Mouse (Mus musculus) adrenal gland, adult (tissue): ENCODE data around the gene Luc7l3.

Experiments used
- DNase-seq, 2 experiments: peaks; one replicate each; pipeline ENCODE4 v3.0.0; 2022 to 2023; ENCODE audit warnings: low spot score in 1 of 2; ENCODE audit not compliant: inconsistent age in 2 of 2

Gene Luc7l3

DNA sequence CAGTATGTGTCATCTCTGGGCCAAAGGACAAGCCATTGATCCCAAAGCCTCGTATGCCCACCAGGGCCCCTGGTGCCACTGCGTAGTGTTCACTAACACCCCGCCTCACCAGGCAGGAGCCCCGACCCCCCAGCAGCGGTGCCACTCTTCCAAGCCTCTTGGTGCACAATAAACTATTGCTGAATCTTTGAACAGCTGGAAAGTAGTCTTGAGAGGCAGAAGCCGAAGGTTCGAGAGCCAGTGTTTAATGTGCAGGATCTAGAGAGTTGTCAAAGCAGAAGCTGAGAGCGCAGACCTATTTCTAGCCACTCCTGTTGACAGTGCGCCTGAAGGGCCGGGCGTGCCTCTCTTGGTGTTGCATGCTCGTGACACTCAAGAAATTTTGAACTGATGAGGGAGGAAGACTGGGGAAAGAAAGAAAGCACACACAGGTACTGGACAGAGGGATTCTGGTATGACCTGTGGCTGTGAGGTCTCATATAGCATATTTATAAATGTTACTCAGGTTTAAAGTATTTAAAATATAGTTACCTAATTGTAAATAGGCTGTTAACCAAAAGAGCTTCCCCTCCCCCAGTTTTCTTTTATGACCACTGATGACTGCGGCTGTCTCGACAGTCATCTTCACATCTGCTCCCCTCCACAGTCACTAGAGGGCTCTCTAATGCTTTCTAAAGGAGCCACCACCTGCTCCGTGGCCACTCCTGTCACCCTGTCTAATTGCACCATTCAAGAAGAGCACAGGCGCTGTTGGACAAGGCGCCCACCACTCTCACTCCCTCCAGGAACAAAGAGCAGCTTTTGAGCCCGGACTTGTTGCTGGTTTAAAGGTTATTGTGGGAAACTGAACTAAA is 18.2 kb upstream of the Luc7l3 start:
- peak; percentile 57 to 85 for DNase-seq

DNA sequence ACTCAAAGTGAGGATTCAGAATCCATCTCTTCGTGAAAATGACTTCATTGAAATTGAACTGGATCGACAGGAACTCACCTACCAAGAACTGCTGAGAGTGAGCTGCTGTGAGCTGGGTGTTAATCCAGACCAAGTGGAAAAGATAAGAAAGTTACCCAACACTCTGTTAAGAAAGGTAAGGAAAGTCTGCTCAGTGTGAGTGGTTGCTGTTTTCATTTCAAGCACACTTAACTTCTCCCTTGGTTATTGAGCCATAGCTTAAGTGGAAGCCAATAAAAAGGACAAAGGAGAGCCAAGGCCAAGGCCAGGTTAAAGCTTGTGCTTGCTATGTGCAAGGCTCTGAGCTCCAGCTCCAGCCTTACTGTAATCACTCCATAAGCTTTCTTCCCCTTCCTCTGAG is 16.6 kb upstream of the Luc7l3 start:
- DNase-seq, result peak in 1 of 2 experiments; percentile 75

DNA sequence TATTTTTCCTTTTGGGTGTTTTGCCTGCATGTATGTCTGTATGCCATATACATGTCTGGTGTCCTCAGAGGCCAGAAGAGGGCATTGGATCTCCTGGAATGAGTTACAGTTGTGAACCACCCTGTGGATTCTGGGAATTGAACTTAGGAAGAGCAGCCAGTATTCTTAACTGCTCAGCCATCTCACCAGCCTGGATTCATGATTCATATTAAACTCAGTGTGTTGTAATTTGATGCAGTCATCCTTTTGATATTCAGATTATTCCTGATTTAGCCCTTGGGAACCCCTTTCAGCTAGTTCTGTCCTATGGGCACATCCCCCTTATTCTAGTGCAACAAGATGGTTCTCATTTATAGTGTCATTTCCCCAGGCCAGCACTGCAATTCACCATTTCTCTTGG is 14.8 kb upstream of the Luc7l3 start:
- no peak for DNase-seq

DNA sequence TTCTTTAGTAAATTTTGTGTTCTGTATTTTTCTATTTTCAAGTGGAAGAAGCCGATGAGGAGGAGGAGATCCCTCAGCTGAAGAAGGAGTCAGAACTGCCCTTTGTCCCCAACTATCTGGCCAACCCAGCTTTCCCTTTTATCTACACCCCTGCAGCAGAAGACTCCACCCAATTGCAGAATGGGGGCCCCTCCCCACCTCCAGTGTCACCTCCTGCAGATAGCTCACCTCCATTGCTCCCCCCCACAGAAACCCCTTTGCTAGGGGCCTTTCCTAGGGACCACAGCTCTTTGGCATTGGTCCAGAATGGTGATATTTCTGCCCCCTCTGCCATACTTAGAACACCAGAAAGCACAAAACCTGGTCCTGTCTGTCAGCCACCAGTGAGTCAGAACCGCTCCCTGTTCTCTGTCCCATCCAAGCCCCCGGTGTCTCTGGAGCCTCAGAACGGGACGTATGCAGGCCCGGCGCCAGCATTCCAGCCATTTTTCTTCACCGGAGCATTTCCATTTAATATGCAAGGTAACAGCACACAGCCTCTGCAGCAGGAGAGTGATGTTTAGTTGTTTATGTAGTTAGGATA is 12.7 kb upstream of the Luc7l3 start:
- no peak for DNase-seq

GRCm38 (mm10) chr11:94332726-94333125 is 10.9 kb upstream of the Luc7l3 start:
- DNase-seq, result no peak

- DNase-seq, result peak in 1 of 2 experiments; percentile 43
These were observed 8.4 kb upstream of the Luc7l3 start for GRCm38 (mm10) chr11:94330211-94330610.

DNA sequence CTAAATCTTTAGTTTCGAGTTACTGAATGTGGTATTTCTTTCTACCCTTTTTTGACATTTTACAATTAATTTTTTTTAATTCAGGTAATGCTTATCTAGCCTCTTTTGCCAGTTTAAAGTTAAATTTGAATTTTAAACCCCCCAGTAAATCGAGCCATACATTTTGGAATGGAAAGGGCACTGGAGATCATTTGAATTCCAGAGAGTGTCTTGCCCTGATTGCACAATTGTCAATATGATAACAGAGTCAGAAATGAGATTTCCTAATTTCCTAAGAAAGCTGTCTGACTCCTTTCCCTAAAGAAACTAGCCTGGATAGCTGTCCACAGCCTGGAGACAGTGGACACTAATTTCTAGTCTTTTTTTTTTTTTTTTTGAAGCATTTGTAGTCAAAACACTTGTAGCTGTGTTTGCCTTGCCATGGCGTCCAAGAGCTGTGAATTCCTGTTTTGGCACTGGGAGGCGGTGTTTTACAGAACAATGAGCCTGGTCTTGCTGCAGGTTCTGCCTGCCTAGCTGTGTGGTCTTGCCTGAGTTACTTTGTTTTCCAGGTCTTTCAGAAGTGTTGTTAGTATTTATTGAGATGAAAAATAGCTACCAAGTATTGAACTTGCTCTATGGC is 7.6 kb upstream of the Luc7l3 start:
- peak in 1 of 2 experiments; percentile 78 for DNase-seq

DNA sequence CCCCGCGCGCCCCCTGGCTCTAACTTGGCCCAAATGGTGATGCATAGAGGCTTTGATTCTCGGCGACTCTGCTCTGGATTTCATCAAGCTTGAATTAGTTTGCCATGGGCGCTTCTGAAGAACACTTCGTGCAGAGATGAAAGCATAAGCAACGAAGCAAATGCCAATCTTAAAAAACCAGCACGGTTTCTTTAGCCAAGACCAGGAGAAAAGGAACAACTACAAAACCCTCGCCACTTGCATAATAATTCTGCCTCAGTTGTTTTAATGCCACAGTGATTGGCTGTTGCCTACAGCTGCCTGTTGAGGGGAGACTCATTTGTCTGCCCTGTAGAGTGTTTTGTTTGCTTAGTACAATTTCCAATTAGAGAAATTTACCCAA is 6.8 kb upstream of the Luc7l3 start:
- no peak for DNase-seq

GRCm38 (mm10) chr11:94327693-94328643 is 6.2 kb upstream of the Luc7l3 start, which contains the start of gene Ankrd40:
Ankrd40 (plus strand) TSS chr11:94328001.
- peak; percentile 97 to 99 for DNase-seq

DNA sequence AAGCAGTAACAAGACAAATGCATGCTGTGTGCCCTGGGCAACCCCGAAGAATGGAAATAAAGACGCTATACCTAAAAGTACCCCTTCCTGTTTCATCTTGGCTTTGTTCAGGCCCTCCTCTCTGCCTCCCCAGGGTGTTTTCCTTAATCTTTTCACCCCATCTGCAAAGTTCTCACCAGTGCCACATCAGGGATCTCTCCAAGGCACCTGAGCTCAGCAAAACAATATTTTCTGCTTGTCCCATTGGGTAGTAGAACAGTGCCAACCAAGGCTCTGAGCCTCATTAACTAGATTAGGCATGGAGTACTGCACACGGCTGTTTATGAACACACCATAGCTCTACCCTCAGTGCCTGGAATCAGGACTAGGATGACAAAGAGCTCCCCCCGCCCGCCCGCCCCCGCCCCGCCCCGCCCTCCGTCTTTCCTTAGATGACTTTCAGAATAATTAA is 5.2 kb upstream of the Luc7l3 start:
- DNase-seq, result peak in 1 of 2 experiments; percentile 75

- peak in 1 of 2 experiments; percentile 56 for DNase-seq
These were observed 2.8 kb upstream of the Luc7l3 start for GRCm38 (mm10) chr11:94324618-94325017.

DNA sequence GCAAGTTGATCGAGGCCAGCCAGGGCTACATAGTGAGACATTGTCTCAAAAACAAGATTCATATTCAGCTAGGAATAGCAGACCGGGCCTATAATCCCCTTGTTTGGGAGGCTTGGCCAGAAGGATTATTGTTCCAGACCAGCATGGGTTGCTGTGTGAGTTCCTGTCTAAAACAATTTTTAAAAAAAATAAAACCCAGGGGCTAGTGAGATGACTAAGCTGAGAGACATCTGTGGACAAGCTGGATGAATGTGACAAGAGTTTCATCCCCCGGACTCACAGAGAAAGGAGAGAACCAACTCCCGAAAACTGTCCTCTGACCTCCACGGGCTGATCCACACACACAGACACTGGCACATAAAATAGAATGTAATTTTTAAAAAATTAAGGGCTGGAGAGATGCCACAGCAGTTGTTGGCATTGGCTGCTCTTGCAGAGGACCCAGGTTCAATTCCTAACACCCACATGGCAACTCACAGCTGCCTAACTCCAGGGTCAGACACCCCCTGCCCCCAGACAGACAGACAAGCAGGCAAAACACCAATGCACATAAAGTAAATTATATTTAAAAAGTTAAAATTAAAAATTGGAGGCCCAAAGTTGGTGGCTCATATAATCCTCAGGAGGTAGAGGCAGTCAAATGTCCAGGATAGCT is 1.6 kb upstream of the Luc7l3 start:
- no peak for DNase-seq

- no peak for DNase-seq
These were observed 848 bp upstream of the Luc7l3 start for GRCm38 (mm10) chr11:94322636-94323035.

DNA sequence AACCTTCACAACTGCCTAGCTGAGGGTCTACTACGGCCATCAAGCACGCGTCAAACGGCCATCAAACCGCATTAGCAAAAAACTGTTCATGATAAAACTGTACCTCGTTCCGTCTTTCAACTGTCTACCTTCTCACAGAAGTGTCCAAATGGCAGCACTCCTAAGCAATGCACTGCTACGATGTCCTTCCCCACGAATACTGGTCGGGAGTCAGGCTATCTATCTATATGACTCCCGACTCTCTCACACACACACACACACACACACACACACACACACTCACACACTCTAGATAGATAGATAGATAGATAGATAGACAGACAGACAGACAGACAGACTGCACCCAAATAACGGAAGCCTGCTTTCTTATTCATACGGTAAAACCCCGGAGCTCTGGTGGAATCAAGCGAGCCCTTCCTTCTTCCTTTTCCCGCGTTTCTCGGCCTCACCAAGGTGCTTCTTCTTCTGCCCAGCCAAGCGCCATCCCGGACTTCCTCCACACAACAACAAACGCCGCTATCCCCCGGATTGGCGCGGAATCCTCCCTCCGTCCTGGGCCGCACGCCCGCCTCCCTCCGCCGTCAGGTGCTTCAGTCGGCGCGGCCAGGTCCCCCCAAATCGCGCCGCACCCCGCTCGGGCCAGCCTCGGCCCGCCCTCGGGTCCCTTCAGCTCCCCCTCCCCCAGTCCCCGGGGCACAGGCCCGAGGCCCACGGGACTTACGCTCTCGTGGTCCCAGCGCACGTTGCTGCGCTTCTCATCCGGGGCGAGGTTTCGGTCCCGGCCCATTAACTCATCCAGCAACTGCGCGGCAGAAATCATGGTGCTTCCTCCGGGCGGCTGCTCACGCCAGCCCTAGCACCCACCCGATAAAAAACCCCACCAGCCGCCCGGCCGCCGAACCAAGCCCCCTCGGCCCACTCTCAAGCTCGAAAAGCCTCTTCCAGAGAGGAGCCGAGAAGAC is 538 bp downstream of the Luc7l3 start:
- DNase-seq, result peak in 1 of 2 experiments; percentile 67

DNA sequence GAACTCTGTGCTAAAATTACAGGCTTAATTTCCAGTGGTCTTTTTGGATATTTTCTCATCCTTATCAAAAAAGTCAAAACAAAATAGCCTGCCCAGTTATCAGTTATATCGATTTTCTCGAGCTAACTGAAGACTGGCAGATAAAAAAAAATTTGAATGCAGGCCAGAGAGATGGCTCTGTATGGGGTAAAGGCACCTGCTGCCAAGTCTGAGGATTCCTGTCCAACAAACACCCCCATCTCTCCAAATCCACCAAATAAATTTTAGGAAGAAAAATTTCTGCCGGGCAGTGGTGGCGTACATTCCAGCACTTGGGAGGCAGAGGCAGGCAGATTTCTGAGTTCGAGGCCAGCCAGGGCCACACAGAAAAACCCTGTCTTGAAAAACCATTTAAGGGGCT is 3.7 kb downstream of the Luc7l3 start:
- no peak for DNase-seq

GRCm38 (mm10) chr11:94317515-94317914 is 4.3 kb downstream of the Luc7l3 start:
- no peak for DNase-seq

GRCm38 (mm10) chr11:94317014-94317413 is 4.8 kb downstream of the Luc7l3 start:
- no peak for DNase-seq

DNA sequence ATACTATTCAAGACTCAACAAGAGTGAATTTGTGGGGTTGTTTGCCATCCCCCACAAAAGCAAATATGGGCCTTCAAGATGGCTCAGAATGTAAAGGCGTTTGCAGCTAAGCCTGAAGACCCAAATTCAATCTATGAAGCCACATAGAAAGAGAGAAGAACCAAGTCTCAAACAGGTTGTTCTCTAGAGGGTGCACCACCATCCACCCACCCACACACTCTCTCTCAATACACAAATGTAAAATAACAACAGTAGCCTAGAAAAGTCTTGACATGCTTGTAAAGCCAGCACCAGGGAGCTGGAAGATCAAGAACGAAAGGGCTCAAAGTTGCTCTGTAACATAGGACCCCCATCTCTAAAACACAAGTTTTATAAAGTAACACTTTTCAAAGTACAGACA is 5.3 kb downstream of the Luc7l3 start:
- DNase-seq, result no peak

DNA sequence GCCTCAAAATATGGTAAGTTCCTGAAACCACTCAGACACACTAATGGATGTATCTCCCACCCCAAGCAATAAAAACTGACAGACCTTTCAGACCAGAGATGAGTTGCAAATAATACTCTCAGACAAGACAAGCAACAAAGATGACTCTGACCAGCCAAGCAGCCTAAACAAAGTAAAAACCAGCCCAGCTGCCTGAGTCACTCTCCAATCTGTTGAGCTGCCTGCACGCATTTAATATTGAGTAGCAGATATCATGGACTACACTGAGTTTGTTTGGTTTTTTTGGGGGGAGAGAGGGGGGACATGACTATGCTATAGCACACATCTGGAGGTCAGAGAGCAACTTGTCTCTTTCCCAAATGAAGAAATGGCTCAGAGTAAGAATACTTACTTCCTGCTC is 6.5 kb downstream of the Luc7l3 start:
- no peak for DNase-seq
